Mouse (Mus musculus): ENCODE data around the gene Gpr171. TPM values are rescaled to one million over a fixed set of nuclear protein-coding genes. Genes with fewer than 3 reads are reported as not detected.
"Not testable (repeated sequence)": the region's sequence is repeated elsewhere in the genome, so short reads cannot be mapped to it uniquely, and the experiment has no call there.

Gpr171 gene
- total RNA-seq, 2 experiments from 2014 or later, result 0.26 TPM; not detected in 1

DNA sequence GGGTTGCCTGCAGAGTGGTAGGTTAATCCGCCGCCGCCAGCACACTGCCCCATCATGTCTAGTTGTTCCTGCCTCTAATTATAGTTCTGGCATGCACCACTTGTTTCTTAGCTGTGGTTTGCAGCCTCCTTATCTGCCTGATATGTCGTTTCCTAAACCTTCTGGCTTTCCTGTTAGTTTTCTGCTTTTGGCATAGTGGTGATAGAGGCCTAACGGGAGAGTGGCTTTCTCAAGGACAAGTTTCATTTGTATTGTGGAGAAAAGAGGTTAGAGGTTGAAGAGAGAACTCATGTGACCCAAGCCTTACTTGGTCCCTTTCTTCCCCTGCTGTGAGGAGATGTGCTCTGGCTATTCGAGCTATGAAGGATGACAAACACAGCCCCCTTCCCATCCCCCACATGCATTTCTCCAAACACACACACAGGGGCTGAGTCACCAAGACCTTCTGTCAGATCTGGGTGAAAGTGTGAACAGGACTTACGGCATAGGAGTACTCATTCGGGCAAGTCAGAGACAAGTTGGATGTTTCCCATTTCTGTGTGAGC lies 12.4 kb upstream of the Gpr171 start:
- DNase-seq, result peak; percentile 30 to 61

DNA sequence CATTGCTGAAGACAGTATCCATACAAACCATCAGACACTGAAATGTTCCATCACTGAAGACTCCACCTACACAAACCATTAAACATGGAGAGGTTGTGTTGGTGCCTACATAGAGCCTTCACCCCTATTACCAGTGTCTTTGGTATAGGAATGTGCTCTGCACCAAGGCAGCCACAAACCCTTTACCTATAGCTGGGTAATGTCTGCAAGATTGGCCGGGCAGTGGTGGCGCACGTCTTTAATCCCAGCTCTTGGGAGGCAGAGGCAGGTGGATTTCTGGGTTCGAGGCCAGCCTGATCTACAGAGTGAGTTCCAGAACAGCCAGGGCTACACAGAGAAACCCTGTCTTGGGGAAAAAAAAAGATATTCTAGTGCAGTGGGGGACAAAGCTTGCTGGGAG lies 11.7 kb upstream of the Gpr171 start:
- not testable (repeated sequence) for DNase-seq

DNA sequence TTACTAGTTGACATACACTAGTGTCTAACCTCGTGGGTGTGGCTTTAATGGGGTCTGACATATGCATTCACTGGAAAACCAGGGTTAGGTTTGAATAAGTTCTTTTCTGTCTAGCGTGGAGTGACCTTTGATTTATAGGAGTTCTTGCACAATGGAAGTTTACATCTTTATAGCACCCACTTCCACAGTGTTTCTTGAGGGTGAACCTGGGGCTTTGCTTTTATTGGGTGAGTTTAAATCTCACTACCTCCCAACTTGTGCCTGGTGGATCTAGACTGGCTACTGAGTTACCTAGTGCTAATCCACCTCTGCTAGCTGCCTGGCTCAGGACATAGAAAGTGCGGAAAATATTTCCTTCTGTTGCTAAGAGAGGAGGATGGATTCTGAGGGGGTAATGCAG lies 10.3 kb upstream of the Gpr171 start:
- no peak for DNase-seq

DNA sequence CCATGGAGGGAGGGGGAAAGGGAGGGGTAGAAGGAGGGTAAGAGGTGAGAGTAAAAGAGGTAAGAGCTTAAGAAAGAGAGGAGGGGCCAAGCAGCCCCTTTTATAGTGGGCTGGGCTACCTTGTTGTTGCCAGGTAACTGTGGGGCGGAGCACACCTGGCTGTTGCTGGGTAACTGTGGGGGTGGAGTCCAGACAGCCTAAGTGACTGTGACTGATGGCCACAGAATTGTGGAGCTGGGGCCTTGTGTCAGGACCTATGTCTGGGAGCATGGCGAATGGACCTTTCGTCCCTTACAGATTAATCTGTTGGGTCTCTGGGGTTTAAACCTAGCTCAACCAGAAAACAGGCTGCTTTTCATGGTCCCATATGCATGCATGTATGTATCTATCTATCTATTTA lies 8.2 kb upstream of the Gpr171 start:
- not testable (repeated sequence) for DNase-seq

DNA sequence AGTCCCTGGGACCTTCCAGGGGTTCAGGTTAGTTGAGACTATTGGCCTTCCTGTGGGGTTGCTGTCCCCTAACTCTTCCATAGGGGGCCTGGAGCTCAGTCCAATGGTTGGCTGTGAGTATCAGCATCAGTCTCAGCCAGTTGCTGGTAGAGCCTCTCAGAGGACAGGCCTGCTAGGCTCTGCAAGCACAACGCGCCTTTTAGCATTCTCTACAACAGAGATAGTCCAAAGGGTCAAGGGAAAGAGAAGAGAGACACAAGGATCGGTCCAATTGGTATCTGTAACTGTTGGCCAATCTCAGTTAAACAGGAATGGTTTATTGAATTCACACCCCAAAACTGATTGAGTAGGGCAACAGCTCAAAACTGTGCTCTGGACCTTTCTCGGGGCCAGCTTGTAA lies 5.8 kb upstream of the Gpr171 start:
- no peak for DNase-seq

DNA sequence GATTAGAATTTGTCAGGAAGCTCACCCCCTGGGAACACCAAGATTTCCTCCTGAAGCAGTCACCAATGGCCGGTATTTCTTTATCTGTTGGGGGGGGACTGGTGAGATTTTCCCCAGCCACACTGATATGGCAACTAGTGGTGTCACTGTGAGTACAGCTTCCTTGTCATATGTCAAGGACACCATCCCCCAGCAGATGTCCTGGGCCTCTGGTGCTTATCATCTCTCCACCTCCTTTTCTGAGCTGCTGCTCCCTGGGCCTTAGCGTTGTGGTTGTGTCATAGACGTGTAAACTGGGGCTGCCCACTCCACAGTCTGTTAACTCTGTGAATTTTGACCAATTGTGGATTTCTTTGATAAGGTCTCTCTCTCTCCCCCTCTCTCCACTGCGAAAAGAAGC lies 2.8 kb upstream of the Gpr171 start:
- peak in 1 of 2 experiments; percentile 26 for DNase-seq

DNA sequence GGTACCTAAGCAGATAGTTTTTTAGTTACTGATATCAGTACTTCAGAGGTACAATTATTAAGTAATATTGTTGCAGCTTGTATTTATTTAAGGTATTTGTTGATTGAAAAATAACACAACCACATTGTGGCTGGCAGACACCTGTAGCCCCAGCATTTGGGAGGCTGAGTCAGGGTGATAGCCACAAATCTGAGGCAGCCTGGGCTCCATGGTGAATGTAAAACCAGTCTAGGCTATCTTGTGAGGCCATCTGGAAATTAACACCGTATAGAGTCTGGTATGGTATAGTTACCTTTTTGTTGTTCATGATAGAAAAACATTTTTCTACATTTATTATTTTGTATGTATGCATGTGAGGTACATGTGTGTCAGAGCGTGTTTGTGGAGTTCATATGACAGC lies 525 bp upstream of the Gpr171 start:
- no peak for DNase-seq

DNA sequence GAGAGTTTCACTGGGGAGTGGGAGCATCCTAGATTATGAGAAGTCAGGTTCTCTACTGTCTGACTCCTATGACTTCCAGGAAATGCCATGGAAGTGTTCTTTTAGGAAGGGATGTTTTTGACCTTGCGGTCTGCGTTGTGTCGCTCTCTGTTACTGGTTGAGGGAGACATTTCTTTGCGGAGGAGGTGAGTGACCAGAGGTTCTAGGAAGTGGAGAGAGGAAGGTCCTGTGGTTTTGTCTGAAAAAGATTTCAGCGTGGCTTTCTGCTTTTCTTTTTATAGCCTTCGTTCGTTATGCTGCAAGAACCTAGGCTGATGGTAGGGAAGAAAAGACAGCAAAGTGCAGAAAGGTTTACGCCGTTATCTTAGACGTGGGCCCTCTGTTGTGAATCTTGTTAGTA lies 3.1 kb downstream of the Gpr171 start:
- DNase-seq, result no peak

DNA sequence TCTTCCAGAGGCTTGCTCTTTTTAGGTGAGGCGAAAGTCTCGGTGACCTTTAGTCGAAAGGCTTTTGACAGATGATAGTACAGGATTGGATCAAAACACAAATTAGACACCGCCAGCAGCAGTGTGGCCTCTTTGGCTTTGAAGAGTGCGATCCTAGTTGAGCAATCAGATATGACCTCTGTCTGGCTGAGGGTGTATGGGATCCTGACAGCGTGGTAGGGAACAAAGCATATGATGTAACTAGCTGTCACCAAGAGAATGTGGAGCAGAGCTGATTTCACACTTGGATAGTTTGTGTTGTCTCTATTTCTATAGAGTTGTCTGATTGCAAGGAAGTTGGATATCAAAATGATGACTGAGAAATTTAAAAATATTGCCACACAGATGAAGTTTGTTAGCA lies 4.2 kb downstream of the Gpr171 start:
- DNase-seq, result peak in 1 of 2 experiments; percentile 12

DNA sequence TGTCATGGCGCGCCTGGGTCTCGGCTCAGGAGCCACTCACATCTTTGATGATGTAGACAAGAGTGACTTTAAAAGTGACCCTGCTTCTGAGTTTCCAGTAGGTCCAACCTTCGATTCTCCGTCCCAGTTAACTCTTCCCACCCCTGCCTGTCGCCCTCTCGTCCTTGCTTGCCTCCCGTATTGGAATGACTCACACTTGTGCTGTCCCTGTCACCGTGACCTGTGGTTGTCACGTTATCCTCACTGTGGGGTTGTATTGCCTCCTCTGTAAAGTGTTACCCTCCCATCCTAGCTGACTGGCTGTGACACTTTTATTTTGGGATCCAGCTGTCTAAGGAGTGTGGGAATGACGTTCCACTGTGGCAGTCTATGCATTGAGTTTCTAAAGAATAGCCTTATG lies 8.9 kb downstream of the Gpr171 start:
- DNase-seq, result peak in 1 of 2 experiments; percentile 23

DNA sequence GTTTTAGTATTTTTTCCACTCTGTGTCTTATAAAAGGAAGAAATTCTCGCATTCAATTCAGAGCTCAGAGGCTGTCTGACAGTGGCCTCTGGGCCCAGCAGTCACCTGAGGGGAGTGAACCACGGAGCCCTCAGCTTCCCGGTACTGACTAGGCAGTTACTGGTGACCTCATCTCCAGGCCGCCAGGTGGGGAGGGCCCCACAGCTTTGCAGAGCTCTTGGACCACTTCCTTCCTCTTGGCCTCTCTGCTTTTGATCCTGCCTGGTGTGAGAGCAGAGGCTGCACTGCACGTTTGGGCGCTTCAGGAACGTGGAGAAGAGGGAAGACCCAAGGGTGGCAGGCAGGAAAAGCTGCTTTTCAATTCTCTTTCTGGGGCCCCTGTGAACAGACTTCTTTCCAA lies 20.7 kb downstream of the Gpr171 start:
- DNase-seq, result no peak

DNA sequence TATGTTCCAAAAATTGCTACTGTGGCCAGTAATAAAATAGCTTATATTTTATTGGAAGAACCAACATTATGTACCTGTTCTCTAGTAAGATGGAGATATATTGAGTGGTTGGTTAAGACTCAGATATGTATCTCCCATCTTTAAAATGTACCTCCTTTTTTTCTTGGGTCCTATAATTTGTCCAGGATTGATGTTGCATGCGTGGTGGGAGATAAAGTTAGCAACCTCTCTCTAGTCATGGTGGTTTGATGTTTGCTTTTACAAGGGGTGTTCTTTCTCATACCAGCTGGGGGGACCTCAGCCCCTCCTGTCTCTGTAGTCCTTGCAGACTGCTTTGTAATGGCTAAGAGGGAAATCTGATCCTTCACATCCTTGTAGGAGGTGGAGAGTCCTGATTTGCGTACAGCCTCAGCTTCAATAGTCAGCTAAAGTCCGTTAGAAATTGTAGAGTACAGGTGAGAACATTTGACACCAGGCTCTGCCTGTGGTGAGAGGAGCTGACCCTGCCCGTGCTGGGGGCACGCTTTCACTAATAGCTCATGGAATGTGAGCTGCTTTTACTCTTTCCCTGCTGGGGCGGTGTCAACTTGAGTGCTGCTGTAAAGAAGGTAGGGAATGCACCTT lies 21.2 kb downstream of the Gpr171 start:
- DNase-seq, result no peak

DNA sequence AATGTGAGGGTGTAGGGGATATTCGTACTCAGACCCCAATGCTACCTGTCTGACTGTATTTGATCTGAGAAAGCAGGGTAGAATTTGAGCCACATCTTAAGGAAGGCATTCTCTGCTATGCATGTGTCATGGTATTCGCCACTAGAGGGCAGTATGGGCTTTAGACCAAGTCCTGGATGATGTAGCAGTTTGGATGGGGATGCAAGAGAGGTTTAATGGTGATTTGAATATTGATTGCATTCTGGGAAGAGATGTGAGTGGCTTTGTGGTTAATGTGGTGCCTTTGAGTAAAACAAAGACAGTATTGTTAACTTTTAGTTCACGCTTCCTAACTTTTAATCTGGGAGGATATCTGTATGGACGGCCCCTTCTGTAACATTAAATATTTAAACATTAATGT lies 22.3 kb downstream of the Gpr171 start:
- peak; percentile 57 to 67 for DNase-seq

DNA sequence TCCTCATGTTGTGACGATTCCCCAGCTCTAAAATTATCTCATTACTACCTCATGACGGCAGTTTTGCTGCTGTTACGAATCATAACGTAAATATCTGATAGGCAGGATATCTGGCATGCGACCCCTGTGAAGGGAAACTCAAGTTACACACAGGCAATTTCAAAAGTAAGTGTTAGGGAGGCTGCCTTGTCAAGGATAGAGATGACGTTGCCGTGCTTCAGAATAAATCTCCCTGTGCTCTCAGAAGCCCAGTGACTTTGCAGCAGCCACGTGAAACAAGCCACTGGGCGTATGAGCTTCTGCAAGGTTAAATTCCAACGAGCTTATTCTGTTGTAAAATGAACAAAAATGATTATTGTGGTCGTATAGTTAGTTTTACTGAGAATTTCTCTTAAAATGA lies 23.0 kb downstream of the Gpr171 start:
- DNase-seq, result peak; percentile 19 to 28

DNA sequence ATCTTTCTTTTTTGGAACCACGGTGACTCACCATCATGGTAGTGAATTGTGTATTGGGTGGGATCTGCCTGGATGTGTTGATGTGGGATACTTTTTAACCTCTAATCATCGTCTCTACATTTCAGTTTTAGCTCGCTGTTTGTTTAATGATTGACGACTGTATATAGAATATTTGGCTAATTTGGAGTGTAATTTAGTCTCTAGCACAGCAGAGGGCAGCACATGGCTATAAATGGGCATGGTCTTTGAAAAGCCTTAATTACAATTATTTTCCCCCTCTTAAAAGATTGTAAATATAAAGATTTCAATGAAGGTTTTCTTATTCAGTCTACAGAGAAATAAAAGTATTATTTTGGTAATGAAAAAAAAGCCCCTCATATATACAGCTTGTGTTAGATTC lies 24.3 kb downstream of the Gpr171 start:
- peak in 1 of 2 experiments; percentile 24 for DNase-seq

DNA sequence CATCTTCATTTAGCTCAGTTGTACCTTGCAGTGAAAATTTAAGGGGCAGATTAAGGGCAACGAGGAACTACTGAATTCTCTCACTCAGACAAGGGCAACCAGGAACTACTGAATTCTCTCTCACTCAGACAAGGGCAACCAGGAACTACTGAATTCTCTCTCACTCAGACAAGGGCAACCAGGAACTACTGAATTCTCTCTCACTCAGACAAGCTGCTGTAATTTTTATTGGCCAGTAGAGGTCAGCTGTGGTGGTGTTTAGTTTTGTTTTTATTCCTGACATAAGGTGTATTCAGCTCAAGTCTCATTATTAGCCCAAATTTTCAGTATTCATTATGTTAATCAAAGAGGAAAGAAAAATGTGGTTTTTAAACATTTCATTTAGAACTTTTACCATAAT lies 32.5 kb downstream of the Gpr171 start:
- not testable (repeated sequence) for DNase-seq

DNA sequence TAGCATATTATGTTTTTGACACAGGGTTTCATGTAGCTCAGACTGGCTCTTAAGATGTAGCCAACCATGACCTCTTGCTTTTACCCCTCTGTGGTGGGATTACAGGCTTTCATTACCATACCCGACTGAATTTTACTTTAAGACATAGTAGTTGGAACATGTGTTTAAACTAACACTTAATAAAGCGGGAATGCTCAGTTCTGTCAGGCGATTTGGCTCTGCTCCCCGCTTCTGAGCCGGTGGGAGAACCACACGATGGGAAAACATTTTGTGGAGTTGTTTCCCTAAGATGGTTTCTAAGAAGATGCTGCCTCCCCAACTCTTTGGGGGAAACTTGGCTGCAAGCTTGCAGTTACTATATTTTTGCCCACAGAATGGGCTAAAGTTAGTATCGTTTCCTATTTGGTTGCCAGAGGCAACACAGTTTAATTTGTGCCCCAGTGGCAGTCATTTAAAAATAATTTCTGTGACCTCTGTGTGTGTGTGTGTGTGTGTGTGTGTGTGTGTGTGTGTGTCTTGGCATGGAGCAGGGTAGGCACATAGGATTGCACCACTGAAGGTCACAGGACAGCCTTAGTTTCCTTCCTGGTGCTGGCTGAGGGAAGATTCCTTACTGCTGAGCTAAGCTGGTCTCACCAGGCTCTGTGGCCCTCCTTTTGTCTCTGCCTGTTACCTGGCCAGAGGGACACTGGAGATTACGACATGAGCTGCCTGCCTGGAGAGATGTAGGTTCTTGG lies 34.9 kb downstream of the Gpr171 start:
- DNase-seq, result peak in 1 of 2 experiments; percentile 8

DNA sequence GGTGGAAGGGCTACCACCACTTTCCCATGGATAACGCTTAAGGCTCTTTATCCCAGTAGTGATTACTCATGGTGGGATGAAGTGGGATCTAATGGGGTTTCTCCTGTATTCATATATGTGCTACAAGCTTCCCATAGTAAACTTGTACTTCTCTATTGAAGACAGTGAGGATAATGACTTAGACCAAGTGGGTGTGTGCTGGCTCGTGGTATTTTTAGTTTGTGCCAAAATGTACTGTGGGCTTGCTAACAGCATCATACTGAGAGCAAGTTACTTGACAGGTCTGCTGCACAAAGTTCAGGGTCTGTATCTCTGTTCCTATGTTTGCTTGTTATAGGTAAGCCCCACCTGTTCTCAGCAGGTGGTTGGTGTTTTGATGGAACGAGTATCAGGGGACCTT lies 35.7 kb downstream of the Gpr171 start:
- DNase-seq, result no peak

DNA sequence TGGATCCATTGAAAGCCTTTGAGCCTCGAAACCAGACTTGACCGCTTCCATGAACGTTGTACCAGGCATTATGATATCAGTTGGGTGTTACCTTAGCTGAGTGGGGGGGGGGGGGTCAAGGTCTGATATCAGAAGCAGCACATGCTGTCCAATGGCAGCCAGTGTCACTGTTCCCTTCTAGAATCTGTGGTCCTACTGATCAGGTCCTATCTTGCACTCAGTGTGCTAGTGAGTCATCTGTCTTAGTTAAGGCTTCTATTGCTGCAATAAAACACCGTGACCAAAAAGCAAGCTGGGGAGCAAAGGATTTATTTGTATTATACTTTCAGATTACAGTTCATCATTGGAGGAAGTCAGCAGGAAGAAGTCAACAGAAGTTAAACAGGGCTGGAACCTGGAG lies 38.2 kb downstream of the Gpr171 start:
- no peak for DNase-seq

DNA sequence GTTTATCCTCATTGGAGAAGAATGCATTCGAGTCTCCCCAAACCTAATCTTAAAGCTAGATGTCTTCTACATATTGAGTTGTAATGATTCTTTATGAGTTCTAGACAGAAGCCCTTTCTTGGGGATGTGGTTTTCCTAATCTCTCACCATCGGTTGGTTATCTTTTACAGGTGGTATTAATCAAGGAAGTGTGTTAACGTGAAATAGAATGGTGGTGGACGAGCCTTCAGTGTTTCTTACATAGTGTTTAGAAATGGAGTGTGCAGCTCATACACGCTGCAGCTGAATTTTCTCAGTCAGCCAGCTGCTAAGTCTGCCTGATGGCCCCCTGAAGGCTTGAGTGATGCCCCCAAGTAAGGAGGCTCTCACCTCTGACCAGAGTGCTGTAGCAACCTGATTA lies 39.5 kb downstream of the Gpr171 start:
- no peak for DNase-seq

DNA sequence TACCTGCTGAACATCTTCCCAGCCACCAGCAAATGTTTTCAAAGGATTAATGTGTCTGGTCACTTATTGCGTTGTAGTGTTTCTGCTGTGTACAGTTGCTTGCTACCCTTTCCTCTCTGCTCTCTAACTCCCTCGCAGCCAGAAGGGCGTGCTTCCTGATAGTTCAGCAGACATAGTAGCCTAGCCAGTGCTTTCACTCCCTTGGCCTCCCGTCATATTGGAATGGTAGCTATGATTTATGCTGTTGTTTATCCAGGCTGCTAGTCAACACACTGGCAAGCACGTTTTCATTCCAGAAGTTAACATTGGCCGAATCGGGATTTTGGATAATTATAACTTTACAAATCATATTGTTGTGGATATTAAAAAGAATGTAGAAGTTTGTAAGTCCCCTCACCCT lies 41.5 kb downstream of the Gpr171 start:
- no peak for DNase-seq

DNA sequence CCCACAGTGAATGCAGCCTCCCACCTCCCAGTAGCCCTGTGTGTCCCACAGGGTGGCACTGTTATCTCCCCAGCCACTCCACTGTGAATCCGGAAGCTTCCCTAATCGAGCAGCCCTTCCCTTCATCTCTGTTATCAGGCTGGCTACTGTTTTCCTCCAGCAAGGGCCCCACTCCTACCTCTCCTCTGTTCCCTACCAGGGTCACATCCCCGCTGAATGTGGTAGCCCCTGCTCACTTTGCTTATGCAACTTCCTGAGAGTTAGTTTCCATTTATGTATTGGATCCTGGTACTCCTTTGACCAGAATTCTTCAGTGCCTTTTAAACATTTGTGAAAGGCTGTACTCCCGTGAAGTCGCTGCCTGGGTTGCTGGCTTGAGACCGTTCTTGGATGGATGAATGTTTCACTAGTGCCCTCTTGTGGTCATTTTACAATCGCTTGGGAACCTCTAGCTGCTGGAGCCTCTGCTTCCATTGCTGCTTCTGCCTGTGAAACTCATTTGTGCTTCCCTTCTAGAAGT lies 42.5 kb downstream of the Gpr171 start:
- DNase-seq, result peak; percentile 53 to 69

DNA sequence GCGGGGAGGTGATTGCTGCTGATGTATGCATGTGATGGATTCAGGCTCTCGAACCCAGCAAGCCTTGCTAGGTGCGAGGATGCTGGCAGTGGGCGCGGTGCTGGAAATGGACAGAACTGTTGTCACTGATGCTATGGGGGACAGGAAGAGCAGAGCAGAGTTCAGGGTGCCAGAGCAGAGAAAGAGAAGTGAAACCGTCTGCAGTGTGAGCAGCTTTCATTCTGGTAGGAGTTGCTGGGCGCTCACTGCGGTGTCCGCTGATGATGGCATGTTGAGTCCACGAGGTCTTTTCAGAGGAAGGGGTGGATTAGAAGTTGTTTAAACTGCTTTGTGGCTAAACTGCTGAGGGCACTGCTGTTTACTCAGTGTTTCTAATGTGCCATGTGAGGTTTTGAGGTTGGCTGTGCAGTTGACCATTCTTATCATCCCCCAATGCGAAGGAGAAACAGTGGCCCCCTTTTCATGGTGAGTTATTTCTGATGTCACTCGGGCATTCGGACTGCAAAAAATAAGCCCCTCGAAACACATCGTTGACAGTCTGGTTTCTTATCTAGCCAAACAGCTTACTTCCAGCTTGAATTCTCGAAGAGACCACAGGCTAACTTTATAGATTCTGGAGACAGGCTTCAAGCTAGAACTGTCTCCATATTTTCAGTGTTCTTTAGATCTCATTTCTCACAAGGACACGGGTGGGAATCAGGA lies 46.6 kb downstream of the Gpr171 start:
- no peak for DNase-seq
